Mouse (Mus musculus) embryonic fibroblast, embryonic 13.5 days (primary cell): ENCODE results near the gene Pgbd5.

Experiments used
- CTCF ChIP-seq: IDR thresholded peaks from 2 replicates; pipeline ENCODE4 v1.5.1; 2011; ENCODE audit warnings: mild to moderate bottlenecking, control low read depth, low read length, moderate library complexity, borderline replicate concordance; ENCODE audit not compliant: insufficient read depth
- POLR2A ChIP-seq: IDR thresholded peaks from 2 replicates; pipeline ENCODE4 v1.6.1; 2011; ENCODE audit warnings: low read depth, mild to moderate bottlenecking, control low read depth, low read length, moderate library complexity

DNA sequence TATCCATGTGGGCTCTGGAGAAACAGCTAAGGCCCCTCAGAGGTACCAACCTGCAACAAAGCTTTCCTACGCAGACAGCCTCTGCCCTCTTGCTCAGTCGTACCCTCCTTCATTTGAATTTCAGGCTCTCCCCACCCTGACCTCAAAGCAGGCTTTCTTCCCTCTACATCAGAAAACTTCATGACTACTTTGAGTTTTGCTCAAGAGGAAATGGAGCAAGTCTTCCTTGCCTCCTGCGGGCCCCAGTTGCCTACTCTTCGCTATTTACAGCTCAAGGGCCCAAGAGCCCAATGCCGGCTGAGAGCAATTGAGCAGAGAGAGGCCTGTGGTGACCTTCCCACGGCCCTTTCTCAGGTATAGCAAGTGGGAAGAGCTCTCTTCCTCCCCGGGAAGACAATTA is 76.9 kb downstream of the Pgbd5 start:
- TF ChIP-seq POLR2A (no peak), CTCF (no peak)
